Mouse (Mus musculus) skeletal muscle tissue, adult 2 months (tissue): ENCODE measurements around the gene Gas7.

Experiments used
- DNase-seq: peaks from one replicate; pipeline ENCODE4 v3.0.0-alpha.2; 2012; ENCODE audit warnings: low read depth, low spot score

Gas7 gene

DNA sequence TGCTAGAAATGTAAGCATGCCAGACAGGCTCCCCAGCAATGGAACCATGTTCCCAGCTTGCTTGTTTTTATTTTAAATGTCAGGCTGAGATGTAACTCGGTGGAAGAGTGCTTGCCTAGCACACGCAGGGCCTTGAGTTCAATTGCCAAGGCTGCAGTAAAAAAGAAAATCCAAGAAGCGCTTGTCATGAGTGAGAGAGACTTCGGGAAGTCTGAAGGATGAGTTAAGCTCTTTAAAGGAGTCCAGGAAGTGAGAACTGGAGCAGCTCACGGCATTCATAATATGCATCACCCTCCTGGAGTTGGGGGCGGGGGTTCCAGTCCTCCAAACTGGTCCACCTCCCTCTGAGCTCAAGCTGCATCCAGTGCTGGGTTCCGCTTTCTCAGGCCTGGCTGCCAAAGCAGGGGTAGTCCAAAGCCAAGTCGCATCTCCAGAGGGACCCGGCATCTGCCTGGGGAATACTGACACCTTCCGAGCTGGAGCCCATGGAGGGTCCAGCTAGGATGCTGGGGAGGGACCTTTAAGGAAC, 34.5 kb downstream of the Gas7 start:
- DNase-seq = no peak

DNA sequence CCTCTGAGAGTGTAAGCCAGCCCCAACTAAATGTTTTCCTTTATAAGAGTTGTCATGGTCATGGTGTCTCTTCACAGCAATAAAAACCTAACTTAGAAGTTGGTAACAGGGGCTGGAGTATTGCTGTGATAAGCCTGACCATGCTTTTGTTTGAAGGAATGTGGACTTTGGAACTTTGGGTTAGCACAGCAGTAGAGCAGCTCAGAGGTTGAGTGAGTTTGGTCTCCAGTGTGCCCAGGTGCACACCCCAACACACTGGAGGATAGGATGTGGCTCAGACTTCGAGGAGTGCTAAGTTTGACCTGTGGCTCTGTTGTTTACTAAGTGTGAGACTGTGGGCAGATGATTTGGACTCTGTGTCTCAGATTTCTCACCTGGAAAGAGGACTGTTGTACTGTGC, 41.6 kb downstream of the Gas7 start:
- DNase-seq = no peak

DNA sequence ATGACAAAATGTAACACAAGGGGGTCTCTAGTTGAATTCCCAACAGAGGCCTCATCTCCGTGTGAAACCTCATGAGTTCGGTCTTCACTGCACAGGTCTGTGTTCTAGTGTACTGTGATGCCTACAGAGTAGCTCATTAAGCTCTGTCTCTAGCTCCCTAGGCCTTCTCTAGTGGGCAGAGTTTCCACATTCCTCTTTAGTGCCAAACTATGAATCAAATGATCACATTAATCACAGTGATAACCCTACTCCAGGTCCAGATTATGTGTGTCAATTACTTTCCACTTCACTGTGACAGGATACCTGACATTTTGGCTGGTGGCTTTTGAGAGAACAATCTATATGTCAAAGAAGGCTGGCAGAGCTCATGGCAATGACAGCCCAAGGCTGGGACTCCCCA, 44.9 kb downstream of the Gas7 start:
- DNase-seq = no peak

DNA sequence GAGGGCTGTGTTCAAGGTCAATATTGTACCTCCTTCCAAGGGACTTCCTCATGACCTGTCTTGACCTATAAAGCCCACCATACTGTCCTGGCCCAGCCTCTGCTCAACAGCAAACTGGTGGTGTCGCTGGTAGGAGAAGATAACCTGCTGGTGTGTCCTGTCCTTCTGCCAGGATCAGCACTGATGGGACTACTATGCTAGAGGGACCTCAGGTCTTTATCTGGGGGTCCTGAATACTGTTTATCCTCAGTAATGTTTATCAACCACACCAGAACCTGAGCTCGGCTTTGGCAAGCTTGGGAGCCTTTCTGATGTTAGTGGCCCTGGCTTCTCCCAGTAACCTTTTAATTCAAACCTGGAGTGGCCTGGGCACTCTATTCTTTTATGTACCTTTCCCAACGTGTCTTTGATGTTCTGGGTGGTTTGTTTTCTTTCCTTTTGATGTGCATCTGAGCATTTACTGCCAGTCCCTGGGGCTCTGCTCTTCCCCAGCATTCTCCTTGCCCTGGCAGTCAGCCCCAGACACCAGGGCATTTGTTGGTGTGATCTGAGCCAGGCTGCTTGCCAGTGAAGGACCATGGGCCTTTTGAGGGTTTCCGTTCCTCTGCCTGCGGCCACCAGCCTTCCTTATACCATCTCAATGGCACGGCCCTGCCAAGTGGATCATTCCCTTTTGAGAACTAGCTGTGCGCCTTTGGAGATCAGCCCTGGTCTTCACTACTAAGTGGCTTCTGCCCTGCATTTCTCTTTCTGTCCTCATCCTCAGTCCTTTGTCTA, 46.4 kb downstream of the Gas7 start:
- no peak for DNase-seq

DNA sequence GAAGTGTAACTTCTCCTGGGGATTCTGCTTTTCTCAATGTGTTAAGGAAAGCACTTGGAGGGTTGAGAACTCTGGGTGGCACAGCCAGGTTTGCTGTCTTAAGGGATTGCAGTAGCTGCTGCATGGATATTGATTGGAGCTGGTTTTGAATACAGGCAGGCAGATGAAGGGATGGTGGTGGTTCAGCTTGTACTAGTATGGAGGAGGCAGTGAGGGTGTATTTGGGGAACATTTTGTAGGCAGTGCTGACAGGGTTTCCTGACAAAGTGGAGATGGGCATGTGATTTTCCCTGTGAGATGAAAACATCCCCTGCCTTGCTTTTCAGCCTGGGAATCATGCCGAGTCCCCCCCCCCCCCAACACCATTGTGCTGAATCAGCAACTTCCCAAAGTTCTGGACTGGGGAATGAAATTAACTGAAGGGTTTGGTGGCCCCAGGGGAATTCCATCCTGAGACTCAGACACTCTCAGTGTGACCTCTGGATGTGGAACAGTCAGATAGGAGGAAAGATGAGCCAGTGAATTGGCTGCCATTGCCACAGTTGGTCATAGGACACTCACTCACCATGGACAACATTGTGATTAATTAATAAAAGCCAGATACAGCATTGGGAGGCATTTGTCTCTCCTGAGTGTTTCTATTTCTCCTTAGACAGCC, 54.1 kb downstream of the Gas7 start:
- no peak for DNase-seq

DNA sequence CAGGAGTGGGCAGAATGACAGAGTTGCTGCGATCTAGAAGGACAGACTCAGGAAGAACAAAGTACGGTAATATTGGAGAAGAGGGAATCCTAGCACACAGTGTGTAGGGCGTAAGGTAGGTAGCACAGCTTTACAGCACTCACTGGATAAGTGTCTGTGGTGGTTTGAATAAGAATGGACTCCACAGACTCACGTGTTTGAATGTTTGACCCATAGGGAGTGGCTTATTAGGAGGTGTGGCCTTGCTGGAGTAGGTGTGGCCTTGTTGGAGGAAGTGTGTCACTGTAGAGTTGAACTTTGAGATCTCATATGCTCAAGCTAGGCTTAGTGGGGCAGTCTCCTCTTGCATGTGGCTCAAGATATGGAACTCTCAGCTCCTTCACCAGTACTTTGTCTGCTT, 55.6 kb downstream of the Gas7 start:
- no peak for DNase-seq

DNA sequence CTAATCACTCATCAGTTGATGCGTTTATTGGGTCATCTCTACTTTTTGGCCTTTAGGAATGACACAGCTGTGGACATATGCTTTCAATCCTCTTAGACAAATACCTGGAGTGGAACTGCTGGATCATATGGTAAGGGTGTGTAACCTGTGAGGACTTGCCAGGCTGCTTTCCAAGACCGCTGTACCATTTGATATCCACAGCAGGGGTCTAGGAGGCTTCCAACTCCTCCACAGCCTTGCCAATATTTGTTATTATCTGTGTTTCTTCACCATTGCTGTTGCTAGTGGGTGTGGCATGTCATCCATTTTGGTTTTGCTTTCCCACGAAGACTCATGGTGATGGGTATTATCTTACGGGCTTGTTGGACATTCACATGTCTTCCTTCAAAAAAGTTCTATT, 57.8 kb downstream of the Gas7 start:
- DNase-seq = no peak

DNA sequence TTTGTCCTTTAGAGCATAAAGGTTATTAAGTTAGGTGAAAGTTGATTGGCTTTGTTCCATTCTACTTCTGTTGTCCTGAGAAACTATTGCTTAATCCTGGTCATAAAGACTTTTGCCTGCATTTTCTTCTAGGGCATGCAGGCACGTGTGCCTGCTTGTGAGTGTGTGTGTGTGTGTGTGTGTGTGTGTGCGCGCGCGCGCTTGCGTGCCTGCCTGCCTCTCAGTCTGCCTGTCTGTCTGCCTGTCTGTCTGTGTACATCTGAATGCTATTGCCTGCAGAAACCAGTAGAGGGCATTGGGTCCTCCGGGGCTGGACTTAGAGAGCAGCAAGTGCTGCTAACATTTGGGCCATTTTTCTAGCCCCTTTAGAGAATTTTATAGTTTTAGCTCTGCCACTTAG, 59.2 kb downstream of the Gas7 start:
- no peak for DNase-seq

DNA sequence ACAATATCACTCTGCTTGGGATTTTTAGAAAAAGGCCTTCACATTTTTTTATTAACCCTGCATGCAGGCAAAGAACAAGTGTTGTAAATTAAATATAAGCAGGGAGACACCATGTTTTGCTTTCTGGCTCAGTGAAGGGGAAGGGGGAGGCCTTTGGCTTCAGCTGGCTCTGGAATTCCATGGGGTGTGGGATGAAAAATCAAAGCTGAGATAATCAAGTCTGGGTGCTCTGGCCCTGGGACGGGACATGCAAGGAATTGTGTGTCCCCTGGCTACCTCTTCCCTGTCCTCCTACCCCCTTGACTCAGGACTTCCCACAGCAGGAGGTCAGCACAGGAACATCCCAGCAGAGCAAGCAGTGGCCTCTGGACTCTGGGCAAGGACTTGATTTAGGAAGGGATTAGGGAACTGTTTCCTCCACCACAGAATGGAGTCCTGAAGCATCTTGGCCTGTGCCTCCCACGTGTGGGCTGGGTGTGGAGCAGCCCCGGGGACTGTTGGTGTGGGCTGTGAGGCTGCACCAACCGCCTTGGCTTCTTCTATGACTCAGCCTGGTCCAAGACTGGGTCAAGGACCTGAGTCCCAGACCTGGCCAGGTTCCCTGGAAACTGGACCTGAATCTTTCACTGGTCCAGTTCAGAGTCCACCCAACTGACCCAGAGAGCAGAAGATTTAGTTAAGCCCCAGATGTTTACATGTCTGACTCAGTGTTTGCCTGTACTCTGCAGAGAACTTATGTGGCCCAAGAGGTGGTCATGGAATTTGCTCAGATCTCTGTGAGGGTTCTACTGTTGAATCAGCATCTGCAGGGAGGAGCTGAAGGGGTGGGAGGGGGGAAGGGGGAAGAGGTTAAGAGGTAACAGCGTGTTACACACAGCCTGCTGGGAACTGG, 60.0 kb downstream of the Gas7 start:
- DNase-seq = no peak

DNA sequence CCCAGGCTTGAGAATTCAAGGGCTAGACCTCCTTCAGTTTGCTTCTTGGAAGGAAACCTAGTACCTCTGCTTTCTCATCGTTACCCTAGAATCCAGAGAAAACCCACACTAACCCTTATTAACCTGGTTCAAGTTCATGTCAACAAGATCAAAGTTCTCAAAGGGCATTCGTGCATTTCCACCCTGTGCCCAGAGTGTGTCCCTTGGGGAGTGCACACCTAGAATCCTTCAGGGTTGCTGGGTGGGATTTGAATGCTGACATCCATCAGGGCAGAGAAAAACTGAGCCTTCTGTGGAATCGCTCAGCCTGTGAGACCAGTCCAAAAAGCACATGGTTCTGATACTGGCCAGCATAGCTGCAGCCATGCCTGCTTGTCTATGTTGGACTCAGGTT, 60.7 kb downstream of the Gas7 start:
- no peak for DNase-seq

DNA sequence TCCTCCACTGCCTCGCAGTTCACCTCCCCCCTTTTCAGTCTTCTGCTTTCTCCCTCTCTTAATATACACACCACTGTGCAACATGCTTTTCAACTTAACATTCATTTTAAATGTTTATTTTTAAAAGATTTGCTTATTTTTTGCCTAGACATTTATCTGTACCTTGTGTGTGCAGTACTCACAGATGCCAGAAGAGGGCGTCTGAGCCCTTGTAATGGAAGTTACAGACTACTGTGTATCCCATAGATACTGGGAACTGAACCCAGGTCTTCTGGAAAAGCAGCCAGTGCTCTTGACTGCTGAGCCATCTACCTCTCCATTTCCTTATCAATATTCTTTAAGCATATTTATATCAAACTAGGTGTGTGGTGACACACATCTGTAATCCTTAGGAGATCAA, 62.5 kb downstream of the Gas7 start:
- DNase-seq = no peak

DNA sequence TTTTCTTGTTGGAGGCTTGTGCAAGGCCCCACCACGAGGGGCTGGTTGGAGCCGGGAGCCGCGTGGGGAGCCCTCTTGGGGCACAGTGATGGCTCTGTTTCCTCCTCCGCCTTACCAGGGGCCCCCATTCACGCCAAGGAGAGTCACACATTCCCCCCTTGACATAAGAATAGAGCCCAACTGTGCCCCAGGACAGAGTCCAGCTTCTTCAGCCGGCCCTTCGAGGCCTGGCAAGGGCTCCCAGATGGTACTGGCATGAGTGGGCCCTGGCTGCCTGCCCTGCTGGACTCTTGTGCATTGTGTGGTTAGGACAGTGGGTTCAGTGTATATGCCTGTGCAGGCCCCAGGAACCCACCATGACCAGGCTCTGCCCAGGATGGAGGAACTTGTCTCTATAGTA, 63.7 kb downstream of the Gas7 start:
- DNase-seq = no peak

DNA sequence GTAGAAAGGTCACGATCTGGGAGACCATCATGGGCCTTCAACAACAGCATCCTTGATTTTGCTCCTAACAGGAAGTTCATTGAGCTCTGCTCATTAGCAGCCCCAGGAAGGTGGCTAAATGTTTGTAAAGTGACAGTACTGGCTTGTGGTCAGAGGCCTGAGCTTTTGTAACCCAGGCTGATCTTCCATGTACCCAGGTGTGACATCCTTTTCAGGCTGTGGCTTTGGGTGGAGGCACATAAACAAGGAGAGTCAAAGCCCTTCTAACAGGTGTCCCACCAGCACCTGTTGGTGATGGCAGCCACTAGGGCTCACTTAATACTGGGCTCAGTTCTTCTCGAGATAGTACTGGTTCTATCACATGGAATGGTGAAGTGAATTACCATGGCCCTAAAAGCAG, 67.4 kb downstream of the Gas7 start:
- no peak for DNase-seq

DNA sequence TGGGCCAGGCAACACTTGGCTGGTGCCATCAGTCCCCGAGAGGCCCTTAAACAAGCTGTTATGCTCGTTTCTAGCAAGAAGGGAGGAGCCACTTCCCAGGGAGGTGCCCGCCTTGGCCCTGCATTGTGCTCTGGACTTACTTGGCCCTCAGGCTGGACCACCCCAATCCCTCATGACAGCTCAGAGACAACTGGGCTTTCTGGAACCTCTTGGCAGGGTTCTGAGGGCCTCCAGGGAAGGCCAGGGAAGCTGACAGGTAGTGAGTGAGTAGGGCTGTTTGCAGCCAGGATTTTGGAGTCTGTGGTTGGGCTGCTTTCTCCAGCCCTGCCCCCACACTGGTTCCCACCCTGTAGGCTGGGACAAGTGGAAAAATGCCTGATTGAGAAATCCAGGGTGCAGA, 68.6 kb downstream of the Gas7 start:
- DNase-seq = peak; percentile 39

DNA sequence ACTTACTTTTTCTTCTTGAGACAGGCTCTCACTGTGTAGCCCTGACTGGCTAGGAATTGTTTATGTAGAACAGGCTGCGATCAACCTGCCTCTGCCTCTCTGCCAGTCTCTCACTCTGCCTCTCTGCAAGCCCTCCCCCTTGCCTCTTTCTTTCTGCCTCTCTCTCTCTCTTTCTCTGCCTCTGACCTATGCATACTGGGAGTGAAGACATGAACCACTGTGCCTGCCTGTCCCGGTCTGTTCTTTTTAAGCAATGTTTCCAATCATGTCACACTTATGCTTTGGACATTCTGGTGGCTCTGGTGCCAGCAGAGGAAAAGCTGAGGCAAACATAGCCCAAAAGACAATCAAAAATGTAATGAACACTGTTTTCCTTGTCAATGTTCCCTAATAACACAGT, 69.5 kb downstream of the Gas7 start:
- no peak for DNase-seq

DNA sequence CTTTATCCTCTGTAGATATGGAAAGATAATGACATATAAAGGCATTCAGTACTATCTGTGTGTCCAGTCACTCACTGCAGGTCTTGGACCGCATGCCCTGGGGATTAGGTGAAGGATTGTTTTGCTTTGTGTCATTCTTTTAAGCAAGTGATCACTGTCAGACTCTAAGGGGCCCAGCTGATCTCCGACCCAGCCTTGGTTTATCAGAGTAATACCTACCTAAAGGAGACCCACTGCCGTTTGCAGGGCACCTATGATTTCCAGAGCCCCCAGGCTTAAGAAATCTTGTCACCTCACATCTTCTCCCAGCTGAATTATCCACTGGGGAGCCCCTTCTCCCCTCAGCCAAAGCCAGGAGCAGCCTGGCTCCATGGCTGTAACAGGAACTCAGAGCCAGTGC, 70.6 kb downstream of the Gas7 start:
- no peak for DNase-seq

DNA sequence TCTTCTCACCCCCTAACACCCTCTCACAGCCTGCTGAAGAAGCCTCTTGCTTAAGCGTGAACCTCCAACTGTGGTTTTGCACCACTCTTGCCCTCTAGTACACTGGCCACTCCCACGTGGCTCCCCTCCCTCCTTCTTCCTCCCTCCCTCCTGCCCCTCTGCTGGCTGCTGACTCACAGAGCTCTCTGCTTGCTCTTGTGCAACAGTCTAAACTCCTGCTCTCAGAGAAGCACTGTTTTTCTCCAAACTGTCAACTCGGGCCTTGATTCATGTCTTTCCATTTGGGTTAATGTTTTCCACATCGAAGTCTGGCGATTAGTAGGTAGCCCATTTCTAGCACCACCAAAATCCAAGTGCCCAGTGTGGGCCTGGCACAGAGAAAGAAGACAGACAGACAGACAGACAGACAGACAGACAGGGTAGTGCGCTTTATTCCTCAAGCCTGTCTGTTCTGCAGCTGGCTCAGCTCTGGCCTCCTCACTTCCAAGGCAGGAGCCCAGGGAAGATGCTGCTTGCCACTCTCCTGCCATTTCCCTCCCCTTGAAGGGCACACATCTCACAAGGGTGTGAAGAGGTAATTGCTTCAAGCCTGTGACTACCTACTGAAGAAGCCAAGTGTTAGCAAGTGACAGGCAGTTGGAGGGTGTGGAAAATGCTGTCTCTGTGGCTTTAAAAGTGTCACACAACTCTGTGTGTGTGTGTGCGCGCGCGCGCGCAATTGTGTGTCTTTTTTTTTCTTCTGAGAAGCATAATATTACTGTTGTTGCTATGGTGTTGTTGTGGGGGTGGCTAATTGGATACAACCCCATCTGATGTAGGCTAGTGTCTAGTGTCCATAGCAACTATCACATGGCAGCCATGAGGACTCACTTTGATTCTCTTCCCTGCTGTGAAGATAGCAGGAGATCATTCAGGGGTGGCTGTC, 71.6 kb downstream of the Gas7 start:
- DNase-seq = peak; percentile 82

DNA sequence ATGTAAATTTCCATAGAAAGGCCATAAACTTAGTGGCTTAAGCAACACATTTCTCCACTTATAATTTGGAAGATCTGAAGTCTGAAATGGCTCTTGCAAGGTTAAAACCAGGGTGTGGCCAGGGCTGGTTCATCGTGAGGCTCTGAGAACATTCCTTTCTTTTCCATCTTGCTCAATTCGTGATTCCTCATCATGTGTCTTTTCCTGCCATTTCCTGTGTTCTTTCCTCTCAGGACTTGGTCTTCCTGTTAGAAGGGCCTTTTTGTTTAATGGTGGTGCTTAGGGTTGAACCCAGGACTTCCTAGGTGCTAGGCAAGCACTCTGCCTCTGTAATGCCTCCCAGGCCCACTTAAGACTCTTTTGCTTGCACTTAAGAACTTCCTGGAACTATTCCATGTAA, 76.0 kb downstream of the Gas7 start:
- no peak for DNase-seq

DNA sequence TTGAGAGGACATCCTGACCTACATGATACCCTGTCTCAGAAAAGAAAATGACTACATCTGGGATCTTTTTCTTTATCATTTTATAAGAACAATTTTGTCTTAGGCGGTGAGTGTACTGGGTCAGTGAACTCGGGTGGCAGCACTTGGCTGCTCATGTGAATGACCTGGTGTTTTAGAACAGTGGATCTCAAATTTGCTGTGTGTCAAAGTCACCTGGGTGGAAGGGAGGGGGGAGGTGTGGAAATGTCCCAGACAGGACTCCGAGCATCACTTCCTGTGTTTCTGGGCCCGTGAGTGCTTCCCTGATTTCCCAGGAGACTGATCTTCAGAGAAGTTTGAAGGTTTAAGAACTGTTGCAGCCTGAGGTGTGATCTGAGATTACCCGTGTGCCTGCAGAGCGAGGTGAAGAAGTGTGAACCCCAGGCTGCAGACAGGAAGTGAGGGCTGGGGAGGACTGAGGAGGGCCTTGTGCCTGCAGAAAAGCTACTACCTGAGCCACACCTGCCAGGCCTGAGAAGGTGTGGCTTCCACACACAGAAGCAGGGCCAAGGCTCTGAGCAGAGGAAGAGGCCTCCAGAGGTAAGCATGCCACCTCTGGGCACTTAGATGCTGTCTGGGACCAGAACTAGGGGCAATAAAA, 76.8 kb downstream of the Gas7 start:
- no peak for DNase-seq

DNA sequence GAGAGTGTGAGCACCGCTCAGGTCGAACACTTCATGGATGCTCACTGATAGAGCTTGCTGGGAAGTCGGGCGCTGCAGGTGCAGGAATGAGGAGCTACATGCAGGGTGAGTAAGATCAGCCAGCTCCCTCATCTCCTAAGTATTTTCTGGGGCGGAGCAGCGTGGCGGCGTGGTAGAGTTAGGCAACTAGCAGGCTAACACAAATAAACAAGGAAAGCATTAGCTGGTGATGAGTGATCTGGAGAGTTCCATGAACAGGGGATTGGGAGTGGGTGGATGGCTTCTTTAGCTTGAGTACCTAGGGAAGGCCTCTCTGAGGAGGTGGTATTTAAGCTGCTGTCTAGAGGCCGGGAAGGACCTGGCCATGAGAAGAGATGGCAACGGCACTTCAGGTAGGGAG, 77.5 kb downstream of the Gas7 start:
- no peak for DNase-seq

DNA sequence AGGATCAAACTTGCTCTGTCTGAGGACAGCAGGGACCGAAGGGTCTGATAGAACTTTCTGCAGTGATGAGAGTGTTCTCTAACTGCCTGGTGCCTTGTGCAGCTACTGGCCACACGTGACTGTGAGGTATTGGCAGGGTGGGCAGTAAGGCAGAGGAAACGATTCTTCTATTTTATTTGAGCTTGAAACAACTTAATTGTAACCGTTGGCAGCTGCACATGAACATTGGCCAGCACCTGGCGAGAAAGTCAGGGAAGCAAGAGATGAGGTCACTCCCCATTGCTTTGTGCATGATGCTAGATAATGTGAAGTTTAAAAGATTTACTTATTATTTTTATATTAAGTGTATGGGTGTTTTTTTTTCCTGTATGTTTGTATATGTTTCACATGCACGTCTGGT, 77.9 kb downstream of the Gas7 start:
- DNase-seq = no peak
